Mouse (Mus musculus) heart, adult 2 months (tissue): Measurements from ENCODE around the gene Pa2g4. TPM values are rescaled to one million over a fixed set of nuclear protein-coding genes. Genes with fewer than 3 reads are reported as not detected.

ENCODE experiments used
- DNase-seq, 2 experiments: peaks; one replicate each; pipeline ENCODE4 v3.0.0; 2021
- H3K27ac ChIP-seq: fragments of 200-600 bp; 2 replicates; pipeline ENCODE4 v1.8.1; 2022
- H3K27me3 ChIP-seq: fragments of 200-500 bp; 2 replicates; pipeline ENCODE4 v1.6.1; 2012; ENCODE audit warnings: mild to moderate bottlenecking, low read length, inconsistent platforms, mixed read lengths; ENCODE audit not compliant: control insufficient read depth, insufficient read depth
- H3K36me3 ChIP-seq: fragments of 200-500 bp; 2 replicates; pipeline ENCODE4 v1.6.1; 2012; ENCODE audit warnings: low read length, inconsistent platforms; ENCODE audit not compliant: control insufficient read depth, insufficient read depth
- H3K4me1 ChIP-seq: fragments of 200-500 bp; 2 replicates; pipeline ENCODE4 v1.6.1; 2011; ENCODE audit warnings: low read length; ENCODE audit not compliant: control insufficient read depth, insufficient read depth
- H3K4me3 ChIP-seq: fragments of 200-600 bp; 2 replicates; pipeline ENCODE4 v1.8.1; 2022
- H3K79me2 ChIP-seq: fragments of 200-500 bp; replicated peaks from 2 replicates; pipeline ENCODE4 v1.6.1; 2012; ENCODE audit warnings: mild to moderate bottlenecking, inconsistent platforms, low read length, moderate library complexity, mixed read lengths; ENCODE audit not compliant: control insufficient read depth, insufficient read depth
- H3K9ac ChIP-seq: fragments of 200-500 bp; 2 replicates; pipeline ENCODE4 v1.6.1; 2012; ENCODE audit warnings: low read depth, mild to moderate bottlenecking, control low read depth, inconsistent platforms, low read length, mixed read lengths
- CTCF ChIP-seq: fragments of 200-600 bp; IDR thresholded peaks from 2 replicates; pipeline ENCODE4 v1.8.1; 2022; ENCODE audit warnings: antibody characterized with exemption, mild to moderate bottlenecking, moderate library complexity
- EP300 ChIP-seq: fragments of 200-500 bp; IDR thresholded peaks from 2 replicates; pipeline ENCODE4 v1.6.1; 2011; ENCODE audit warnings: low read depth, low read length, control low read depth; ENCODE audit not compliant: insufficient read depth
- POLR2A ChIP-seq: fragments of 200-500 bp; IDR thresholded peaks from 2 replicates; pipeline ENCODE4 v1.6.1; 2011; ENCODE audit warnings: mild to moderate bottlenecking, low read depth, low read length, control low read depth; ENCODE audit not compliant: insufficient read depth
- WGBS: fragments of 180-500 bp; shearing (Covaris S2); methylation state at CpG from one replicate; pipeline ENCODE4 v1.1.7; 2018; 5-methylcytosine and 5-hydroxymethylcytosine counted together
- intact Hi-C: fragments of 180-260 bp; cut with DNase I; formaldehyde crosslinking; loops from one replicate; pipeline ENCODE4 v1.15.1; 2025
- polyA plus RNA-seq: library from polyadenylated mRNA; depleted of rRNA; stranded (reverse); fragments of >200 nt; gene quantifications from 2 replicates; pipeline ENCODE4 v1.2.3, GENCODE M21; 2012
- total RNA-seq, 2 experiments: library from RNA; stranded (reverse); gene quantifications; 2 replicates each; pipeline ENCODE4 v1.2.3; 2021

The Pa2g4 gene
- total and polyA plus RNA-seq, 3 experiments = 19.5 to 44.2 (median 39.4) TPM

- no peaks in the 10 kb centered on the region for H3K4me1 ChIP-seq
- no peak overlapping the region for H3K9ac ChIP-seq
- no peak for DNase-seq
- H3K79me2 ChIP-seq = no peaks in the 10 kb centered on the region
- no peaks in the 10 kb centered on the region for H3K36me3 ChIP-seq
- TF ChIP-seq CTCF (no peak), POLR2A (no peak), EP300 (no peak)
- no peaks in the 10 kb centered on the region for H3K27me3 ChIP-seq
- no peak overlapping the region for H3K4me3 ChIP-seq
- intact Hi-C loops = no loop called here
- 51% methylated on average over 4 of the region's 4 CpGs for WGBS
- H3K27ac ChIP-seq = no peak overlapping the region
Observed at GRCm38 (mm10) chr10:128602470-128603128, 36.8 kb upstream of the Pa2g4 start.

- TF ChIP-seq POLR2A (no peak), EP300 (no peak), CTCF (no peak)
- H3K4me1 ChIP-seq = no peaks in the 10 kb centered on the region
- intact Hi-C loops = no loop called here
- H3K4me3 ChIP-seq = no peak overlapping the region
- no peak overlapping the region for H3K27ac ChIP-seq
- H3K36me3 ChIP-seq = no peaks in the 10 kb centered on the region
- H3K27me3 ChIP-seq = no peaks in the 10 kb centered on the region
- WGBS = 78% methylated on average over 1 of the region's 1 CpGs
- H3K9ac ChIP-seq = no peak overlapping the region
- no peak for DNase-seq
- no peaks in the 10 kb centered on the region for H3K79me2 ChIP-seq
Observed at GRCm38 (mm10) chr10:128601499-128601898, 35.7 kb upstream of the Pa2g4 start.

- WGBS = 79% methylated on average over 2 of the region's 2 CpGs
- Histone ChIP-seq H3K27ac (no peak overlapping the region), H3K4me3 (no peak overlapping the region), H3K79me2 (no peaks in the 10 kb centered on the region), H3K4me1 (no peaks in the 10 kb centered on the region), H3K36me3 (no peaks in the 10 kb centered on the region), H3K27me3 (no peaks in the 10 kb centered on the region), H3K9ac (no peak overlapping the region)
- intact Hi-C loops = no loop called here
- DNase-seq = no peak
- no peak for TF ChIP-seq EP300
- TF ChIP-seq POLR2A = no peak
- no peak for TF ChIP-seq CTCF
Observed at GRCm38 (mm10) chr10:128598476-128598875, 32.7 kb upstream of the Pa2g4 start.

- H3K27ac ChIP-seq = no peak overlapping the region
- intact Hi-C loops = no loop called here
- no peak overlapping the region for H3K9ac ChIP-seq
- DNase-seq = no peak
- TF ChIP-seq CTCF (no peak), POLR2A (no peak), EP300 (no peak)
- no peaks in the 10 kb centered on the region for H3K36me3 ChIP-seq
- WGBS = 62% methylated on average over 5 of the region's 5 CpGs
- no peaks in the 10 kb centered on the region for H3K79me2 ChIP-seq
- no peak overlapping the region for H3K4me3 ChIP-seq
- H3K4me1 ChIP-seq = no peaks in the 10 kb centered on the region
- no peaks in the 10 kb centered on the region for H3K27me3 ChIP-seq
Observed at GRCm38 (mm10) chr10:128592797-128593196, 27.0 kb upstream of the Pa2g4 start.

GRCm38 (mm10) chr10:128591436-128591835, 25.6 kb upstream of the Pa2g4 start:
- H3K27me3 ChIP-seq = no peaks in the 10 kb centered on the region
- H3K36me3 ChIP-seq = no peaks in the 10 kb centered on the region
- no peak for DNase-seq
- H3K79me2 ChIP-seq = no peaks in the 10 kb centered on the region
- TF ChIP-seq POLR2A (no peak), EP300 (no peak), CTCF (no peak)
- no peaks in the 10 kb centered on the region for H3K4me1 ChIP-seq
- intact Hi-C loops = loop anchor here (2.0 kb wide), 1 partner anchor 25 kb away; no protein-coding TSS in a partner anchor
- no peak overlapping the region for H3K4me3 ChIP-seq
- no peak overlapping the region for H3K27ac ChIP-seq
- no peak overlapping the region for H3K9ac ChIP-seq
- WGBS = 54% methylated on average over 6 of the region's 6 CpGs

GRCm38 (mm10) chr10:128590193-128590690, 24.5 kb upstream of the Pa2g4 start:
- TF ChIP-seq CTCF (peak; percentile 93), EP300 (no peak), POLR2A (no peak)
- whole genome bisulfite sequencing = under 1% methylated on average over 43 of the region's 43 CpGs
- Histone ChIP-seq H3K79me2 (no peaks in the 10 kb centered on the region), H3K27ac (no peak overlapping the region), H3K27me3 (no peaks in the 10 kb centered on the region), H3K4me3 (peak overlapping the region; percentile 71), H3K4me1 (no peaks in the 10 kb centered on the region), H3K36me3 (no peaks in the 10 kb centered on the region), H3K9ac (peak overlapping the region; percentile 70)
- peak; percentile 63 to 72 for DNase-seq
- intact Hi-C loops = loop anchor here (2.0 kb wide), 1 partner anchor 23 kb away; no protein-coding TSS in a partner anchor
